Mouse (Mus musculus) left cerebral cortex, adult 2 months (tissue): ENCODE measurements at regions not wholly inside any gene's neighbourhood (a gene's known extent, or its start where the extent isn't known, plus 50 kb on each side); places are given as distances from the start of the nearest gene placed in this dataset.

Experiments
- DNase-seq, 2 experiments: peaks; one replicate each; pipeline ENCODE4 v3.0.0; 2021 to 2022; ENCODE audit warnings: low spot score in 2 of 2, mixed read lengths in 1 of 2; ENCODE audit errors: extremely low spot score in 1 of 2
- H3K27ac ChIP-seq: fragments of 200-600 bp; 2 replicates; pipeline ENCODE4 v1.8.1; 2022
- H3K4me3 ChIP-seq: fragments of 200-600 bp; 2 replicates; pipeline ENCODE4 v1.8.1; 2022
- CTCF ChIP-seq: fragments of 200-600 bp; IDR thresholded peaks from 2 replicates; pipeline ENCODE4 v1.8.1; 2022; ENCODE audit warnings: antibody characterized with exemption, mild to moderate bottlenecking, moderate library complexity
- intact Hi-C: fragments of 180-260 bp; cut with DNase I; formaldehyde crosslinking; loops from one replicate; pipeline ENCODE4 v1.15.1; 2025

GRCm38 (mm10) chr16:12359116-12359515 is 375.2 kb downstream of the Shisa9 start:
- H3K4me3 ChIP-seq = no peak overlapping the region
- intact Hi-C loops = no loop called here
- DNase-seq = no peak
- no peak overlapping the region for H3K27ac ChIP-seq
- no peak for TF ChIP-seq CTCF

- peak; percentile 14 to 35 for DNase-seq
- intact Hi-C loops = loop anchor here (10.0 kb wide), 1 partner anchor 405 kb away; the partner anchor contains the start of gene Shisa9
- no peak for TF ChIP-seq CTCF
- H3K4me3 ChIP-seq = no peak overlapping the region
- H3K27ac ChIP-seq = no peak overlapping the region
Measured at GRCm38 (mm10) chr16:12389545-12389944, 405.6 kb downstream of the Shisa9 start.

- Histone ChIP-seq H3K4me3 (no peak overlapping the region), H3K27ac (no peak overlapping the region)
- TF ChIP-seq CTCF = no peak
- no peak for DNase-seq
- intact Hi-C loops = no loop called here
Measured at GRCm38 (mm10) chr16:12435697-12436221, 451.8 kb downstream of the Shisa9 start.

GRCm38 (mm10) chr16:12438622-12439021 is 454.7 kb downstream of the Shisa9 start:
- TF ChIP-seq CTCF = no peak
- DNase-seq = no peak
- no peak overlapping the region for H3K4me3 ChIP-seq
- intact Hi-C loops = no loop called here
- no peak overlapping the region for H3K27ac ChIP-seq

- H3K27ac ChIP-seq = no peak overlapping the region
- H3K4me3 ChIP-seq = no peak overlapping the region
- intact Hi-C loops = no loop called here
- TF ChIP-seq CTCF = no peak
- peak; percentile 25 to 26 for DNase-seq
Measured at GRCm38 (mm10) chr16:12454791-12455190, 470.9 kb downstream of the Shisa9 start.
